Mouse (Mus musculus) adrenal gland, postnatal 25 days (tissue): ENCODE data around the gene 3110040N11Rik. TPM values are rescaled to one million over a fixed set of nuclear protein-coding genes. Genes with fewer than 3 reads are reported as not detected.

ENCODE experiments used
- DNase-seq: peaks from one replicate; pipeline ENCODE4 v3.0.0; 2021; ENCODE audit warnings: mixed read lengths
- total RNA-seq: library from RNA; stranded (reverse); gene quantifications from 2 replicates; pipeline ENCODE4 v1.2.3, GENCODE M21; 2021

The 3110040N11Rik gene
- total RNA-seq, 1 experiment from 2014 or later: 41.1 TPM

DNA sequence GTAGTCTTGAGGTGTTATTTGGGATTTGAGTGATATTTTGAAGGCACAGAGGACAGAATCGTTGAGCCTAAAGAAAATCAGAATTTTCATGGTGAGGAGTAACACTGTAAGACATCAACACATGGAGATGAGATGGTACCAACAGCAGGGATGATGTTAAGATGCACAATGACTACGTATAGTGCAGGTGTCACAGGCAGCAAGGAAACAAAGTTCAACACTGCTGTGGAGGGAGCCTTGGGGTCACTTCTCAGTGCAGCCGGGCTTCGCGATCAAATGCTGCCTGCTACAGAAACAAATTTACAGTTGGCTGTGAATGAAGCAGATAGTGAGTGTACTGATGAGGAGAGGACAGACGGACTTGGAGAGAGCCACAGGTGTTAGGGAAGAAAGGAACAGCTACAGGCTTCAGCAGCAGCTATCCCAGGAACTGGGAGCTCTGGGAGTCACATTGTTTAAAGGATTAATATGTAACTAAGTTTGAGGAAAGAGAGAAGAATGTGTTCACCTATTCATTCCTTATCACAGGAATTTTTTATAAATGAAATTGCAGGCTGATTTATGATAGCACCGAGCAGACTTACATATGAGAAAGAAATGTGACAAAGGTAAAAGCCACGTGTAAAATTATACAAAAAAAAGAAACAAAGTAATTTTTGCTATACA lies 50.4 kb downstream of the 3110040N11Rik start:
- no peak for DNase-seq

DNA sequence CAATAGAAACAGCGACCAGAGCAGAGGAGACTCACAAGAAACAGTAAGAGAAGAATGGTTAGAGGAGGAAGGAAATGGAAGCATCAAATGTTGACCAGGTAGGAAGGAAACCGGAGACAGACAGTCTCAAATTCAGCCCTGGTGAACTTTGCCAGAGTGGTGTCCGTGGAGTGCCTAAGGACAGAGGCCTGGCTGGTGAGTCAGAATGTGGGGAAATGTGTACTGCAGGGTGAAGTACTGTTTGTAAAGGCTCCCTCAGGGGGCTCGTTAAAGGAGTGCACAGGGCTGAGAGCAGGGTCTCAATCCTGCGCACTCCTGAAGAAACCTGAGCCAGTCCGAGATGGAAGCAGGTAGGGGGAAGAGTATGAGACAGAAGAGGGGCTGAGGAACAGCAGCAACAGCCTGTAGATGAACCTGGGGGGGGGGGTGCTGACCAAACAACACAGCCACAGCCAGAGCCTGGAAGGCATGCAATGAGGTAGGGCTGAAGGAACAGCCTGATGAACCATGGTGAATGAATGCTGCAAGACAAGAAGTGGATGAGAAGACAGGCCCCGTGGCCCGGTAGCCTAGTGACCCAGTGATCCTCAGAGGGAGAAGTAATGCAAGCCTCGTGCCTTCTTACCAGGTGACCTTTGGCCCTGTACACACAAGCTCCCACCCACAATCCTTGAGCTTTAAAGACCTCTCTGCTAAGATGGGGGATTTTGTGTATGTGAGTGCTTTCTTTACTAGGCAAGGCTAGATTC lies 53.8 kb downstream of the 3110040N11Rik start:
- DNase-seq: no peak

DNA sequence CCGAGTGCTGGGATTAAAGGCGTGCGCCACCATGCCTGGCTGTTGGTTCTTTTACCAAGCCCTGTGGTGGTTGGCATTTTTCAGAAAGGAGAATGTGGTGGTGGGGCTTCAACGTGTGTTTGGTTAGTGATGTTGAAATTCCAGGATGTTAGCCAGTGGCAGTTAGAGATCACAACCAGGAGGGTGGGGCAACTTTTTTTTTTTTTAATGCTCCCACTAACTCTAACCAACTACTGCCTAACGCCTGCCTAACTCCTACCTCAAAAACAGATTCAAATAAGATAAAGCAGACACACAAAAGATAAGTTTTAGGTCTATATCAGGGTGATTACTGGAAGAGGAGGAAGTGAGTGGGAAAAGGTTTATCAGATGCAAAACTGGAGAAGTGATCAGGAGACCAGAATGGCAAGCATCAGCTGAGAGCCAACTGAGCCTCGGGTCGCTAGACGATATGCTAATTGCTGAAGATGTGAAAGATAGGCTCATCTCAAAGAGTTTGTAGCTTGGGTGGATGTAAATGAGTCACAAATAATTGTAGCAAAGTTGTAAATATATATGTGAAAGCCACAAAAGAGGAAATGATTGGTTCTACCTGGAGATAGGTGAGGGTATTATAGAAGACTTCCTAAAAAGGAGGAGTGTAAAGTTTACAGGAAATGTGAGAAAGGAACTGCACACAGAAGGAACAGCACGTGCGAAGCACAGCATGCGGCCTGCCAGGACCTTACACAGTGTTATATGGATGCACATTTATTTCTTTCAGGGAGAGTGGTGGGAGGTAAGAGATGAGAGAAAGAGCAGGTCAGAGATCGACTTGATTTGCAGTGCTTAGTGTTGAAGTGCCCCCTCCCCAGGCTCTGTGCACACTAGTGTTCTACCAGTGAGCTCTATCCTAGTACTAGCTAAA lies 56.8 kb downstream of the 3110040N11Rik start:
- no peak for DNase-seq

Other genes with a start within 250 kb of the 3110040N11Rik start
- 0.29 and 0.85 TPM in 2 replicates for gene Fsd2, start 222.5 kb downstream of the 3110040N11Rik start, total RNA-seq
- gene Whamm, start 218.2 kb downstream of the 3110040N11Rik start, total RNA-seq: 21.4 and 25.0 TPM in 2 replicates
- gene Homer2, start 82.0 kb downstream of the 3110040N11Rik start, total RNA-seq: 2.4 and 2.6 TPM in 2 replicates
- 46.5 and 55.8 TPM in 2 replicates for gene Ramac, start 26.6 kb downstream of the 3110040N11Rik start, total RNA-seq
- gene Btbd1, start 40.0 kb upstream of the 3110040N11Rik start, total RNA-seq: 113 and 119 TPM in 2 replicates
- not detected in 2 replicates for gene Gm10160, start 66.3 kb upstream of the 3110040N11Rik start, total RNA-seq
- gene Tm6sf1, start 69.5 kb upstream of the 3110040N11Rik start, total RNA-seq: 11.6 and 12.4 TPM in 2 replicates
- 12.4 and 14.2 TPM in 2 replicates for gene Hdgfl3, start 145.0 kb upstream of the 3110040N11Rik start, total RNA-seq
- gene Bnc1, start 202.8 kb upstream of the 3110040N11Rik start, total RNA-seq: 0.33 and 0.43 TPM in 2 replicates